ENCODE assay signal across 26 mouse cellular contexts in genomic region chr7:101627166-101627565, GRCm38 (mm10). TPM values are rescaled to one million over a fixed set of nuclear protein-coding genes. Genes with fewer than 3 reads are reported as not detected.
"Had no signal": no experiment of that assay in that cellular context is flagged by ENCODE, and none has a peak within 500 bp of the region (broad histone marks: within the 10 kb centered on the region; RNA-seq: fewer than 3 reads in every experiment).

No protein-coding gene starts in this region.

RNA-seq across cellular contexts. Expression of gene Art2b, which starts 41.8 kb away (rescaled TPM):
- total RNA-seq: gastrocnemius, adult 2 months; gastrocnemius, postnatal 10 days; gastrocnemius, postnatal 25 days; gastrocnemius, postnatal 4 days; granulocyte monocyte progenitor cell, adult 5-6 weeks; heart, postnatal 14 days; heart, postnatal 36 days; hindbrain, postnatal 0 days; layer of hippocampus, adult 18-20 months; layer of hippocampus, postnatal 14 days; layer of hippocampus, postnatal 36 days; left cerebral cortex, adult 18-20 months; left cerebral cortex, postnatal 14 days; left cerebral cortex, postnatal 36 days had no signal
- polyA plus RNA-seq: heart, embryonic 11.5 days; heart, embryonic 13.5 days; heart, embryonic 15.5 days; heart, postnatal 0 days; hindbrain, embryonic 11.5 days; hindbrain, embryonic 13.5 days; hindbrain, embryonic 15.5 days; hindbrain, postnatal 0 days; kidney, embryonic 15.5 days; kidney, postnatal 0 days; limb, embryonic 11.5 days; limb, embryonic 13.5 days; limb, embryonic 15.5 days had no signal
